Mouse (Mus musculus) ES-E14 (cell line): Measurements from ENCODE around the gene Zfp64.

ENCODE experiments used
- CHD2 ChIP-seq: IDR thresholded peaks from 2 replicates; pipeline ENCODE4 v1.6.1; 2014; ENCODE audit warnings: mild to moderate bottlenecking, low read depth, low read length, inconsistent platforms
- HCFC1 ChIP-seq: IDR thresholded peaks from 2 replicates; pipeline ENCODE4 v1.6.1; 2012; ENCODE audit warnings: low read length, inconsistent platforms, borderline replicate concordance; ENCODE audit not compliant: insufficient read depth
- MAFK ChIP-seq: IDR thresholded peaks from 2 replicates; pipeline ENCODE4 v1.6.1; 2014; ENCODE audit warnings: mild to moderate bottlenecking, low read depth, low read length, inconsistent platforms; ENCODE audit not compliant: insufficient read depth
- ZNF384 ChIP-seq: IDR thresholded peaks from 2 replicates; pipeline ENCODE4 v1.6.1; 2012; ENCODE audit warnings: low read depth, low read length, inconsistent platforms

- no peak for TF ChIP-seq CHD2
- no peak for TF ChIP-seq MAFK
- no peak for TF ChIP-seq ZNF384
- TF ChIP-seq HCFC1, result no peak
These were observed 20.2 kb downstream of the Zfp64 start for GRCm38 (mm10) chr2:168935165-168935564.
